9 mouse cellular contexts compared by ENCODE assay signal in the genomic region with DNA sequence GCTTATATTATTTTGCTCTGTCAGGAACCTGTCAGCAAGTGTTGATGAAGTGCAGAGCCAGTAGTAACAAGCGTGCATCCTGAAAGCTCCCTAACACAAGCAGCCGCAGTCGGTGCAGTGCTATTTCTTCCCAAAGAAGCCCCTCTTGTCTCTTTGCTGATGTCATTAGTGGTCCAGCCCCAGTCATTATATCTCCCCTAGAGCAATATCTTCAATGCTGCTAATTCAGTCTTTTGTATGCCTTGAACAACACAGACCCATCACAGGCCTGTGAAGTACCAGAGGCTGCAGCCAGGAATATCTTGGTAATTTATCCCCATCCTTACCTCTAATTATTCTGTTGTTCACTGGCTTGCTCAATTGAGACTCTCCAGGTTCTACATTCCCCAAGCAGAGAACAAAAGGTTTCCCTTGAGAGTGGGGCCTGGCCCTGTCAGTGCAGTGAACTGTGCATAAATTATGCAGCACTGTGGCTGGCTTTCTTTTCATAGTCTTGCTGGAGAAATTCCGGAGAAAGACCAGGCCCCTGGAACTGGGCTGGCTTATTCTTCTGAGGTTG.
DNase-seq lines count a peak whose midpoint lies in the region; ATAC-seq and TF ChIP-seq lines count a peak whose summit lies in the region.
"Had no signal": no experiment of that assay in that cellular context is flagged by ENCODE, and none has a peak within 500 bp of the region (broad histone marks: within the 10 kb centered on the region; RNA-seq: fewer than 3 reads in every experiment).

No protein-coding gene starts in this region.

- H3K4me2 ChIP-seq in heart, embryonic 15.5 days, result no peak overlapping the region
- no peak overlapping the region for H3K4me2 ChIP-seq in forebrain, embryonic 14.5 days (ENCODE audit: low read length)
- no peak overlapping the region for H3K4me2 ChIP-seq in stomach, embryonic 14.5 days (replicated peaks; ENCODE audit: low read depth, low read length)

- H3K27ac ChIP-seq in heart, embryonic 15.5 days, result peak overlapping the region; percentile 37; the same call in 1 of the 2 replicates
- H3K27ac ChIP-seq in forebrain, embryonic 14.5 days (ENCODE audit: low read depth, low read length), result peak overlapping the region; percentile 40
- peak overlapping the region; percentile 72; the same call in 1 of the 2 replicates for H3K27ac ChIP-seq in stomach, embryonic 14.5 days (ENCODE audit: low read length)
- H3K27ac ChIP-seq in left cerebral cortex, adult 2 months, result no peak overlapping the region

- 20% methylated on average over 4 of the region's 4 CpGs for WGBS in heart, embryonic 15.5 days
- 6% methylated on average over 4 of the region's 4 CpGs for WGBS in forebrain, embryonic 14.5 days
- 32% methylated on average over 4 of the region's 4 CpGs for WGBS in stomach, embryonic 14.5 days

- intact Hi-C loops in heart, postnatal 36 days (cut with DNase I), result no loop called here
- intact Hi-C loops in left cerebral cortex, adult 2 months (cut with DNase I), result no loop called here

- DNase-seq in heart, postnatal 36 days, result no peak
- DNase-seq in forebrain, embryonic 14.5 days (ENCODE audit: low spot score), result peak; percentile 87
- DNase-seq in kidney, postnatal 10 days, result peak; percentile 38
- DNase-seq in left cerebral cortex, adult 2 months (ENCODE audit: extremely low spot score in 1 of 2, low spot score in 2 of 2), result no peak
- DNase-seq in thymus, postnatal 4 days, result no peak
- no peak for DNase-seq in gastrocnemius, postnatal 4 days (ENCODE audit: low spot score in 2 of 2)

- TF ChIP-seq CTCF in left cerebral cortex, adult 2 months (IDR thresholded peaks at IDR 0.05), result no peak

- H3K36me3 ChIP-seq in heart, embryonic 15.5 days, result no peaks in the 10 kb centered on the region
- H3K36me3 ChIP-seq in forebrain, embryonic 14.5 days (ENCODE audit: control insufficient read depth, insufficient read depth, low read length), result no peaks in the 10 kb centered on the region
- H3K36me3 ChIP-seq in stomach, embryonic 14.5 days (ENCODE audit: control insufficient read depth, insufficient read depth, low read length), result no peaks in the 10 kb centered on the region
- H3K36me3 ChIP-seq: G1E had no signal

- no peaks in the 10 kb centered on the region for H3K9me3 ChIP-seq in heart, embryonic 15.5 days (replicated peaks)
- no peaks in the 10 kb centered on the region for H3K9me3 ChIP-seq in forebrain, embryonic 14.5 days (replicated peaks; ENCODE audit: control insufficient read depth, low read length)
- no peaks in the 10 kb centered on the region for H3K9me3 ChIP-seq in stomach, embryonic 14.5 days (ENCODE audit: control insufficient read depth, low read depth, low read length)
- H3K9me3 ChIP-seq: G1E had no signal

- H3K4me1 ChIP-seq in heart, embryonic 15.5 days (replicated peaks), result peaks cover 13% of the 10 kb centered on the region
- H3K4me1 ChIP-seq in forebrain, embryonic 14.5 days (ENCODE audit: control insufficient read depth, insufficient read depth, low read length), result peaks cover 8% of the 10 kb centered on the region; the same call in 1 of the 2 replicates
- 0 out of 2 replicates have a peak, but pooled peaks cover 4% of the 10 kb centered on the region for H3K4me1 ChIP-seq in stomach, embryonic 14.5 days (ENCODE audit: control insufficient read depth, insufficient read depth, low read length)

- no peak overlapping the region for H3K9ac ChIP-seq in heart, embryonic 15.5 days
- no peak overlapping the region for H3K9ac ChIP-seq in forebrain, embryonic 14.5 days (ENCODE audit: low read length)
- H3K9ac ChIP-seq in stomach, embryonic 14.5 days (replicated peaks; ENCODE audit: low read depth, low read length), result no peak overlapping the region

- no peaks in the 10 kb centered on the region for H3K27me3 ChIP-seq in heart, embryonic 15.5 days
- no peaks in the 10 kb centered on the region for H3K27me3 ChIP-seq in forebrain, embryonic 14.5 days (replicated peaks; ENCODE audit: control insufficient read depth, insufficient read depth, low read length)
- H3K27me3 ChIP-seq in stomach, embryonic 14.5 days (ENCODE audit: control insufficient read depth, insufficient read depth, low read length), result no peaks in the 10 kb centered on the region

- H3K4me3 ChIP-seq in heart, embryonic 15.5 days, result no peak overlapping the region
- H3K4me3 ChIP-seq in forebrain, embryonic 14.5 days (ENCODE audit: low read depth, low read length), result no peak overlapping the region
- H3K4me3 ChIP-seq in stomach, embryonic 14.5 days (ENCODE audit: low read depth, low read length), result no peak overlapping the region
- H3K4me3 ChIP-seq in left cerebral cortex, adult 2 months, result no peak overlapping the region

- no peak for ATAC-seq in heart, embryonic 15.5 days (replicated peaks; ENCODE audit: insufficient number of reproducible peaks, insufficient read depth, low FRiP score, low read depth)
- peak; percentile 93 for ATAC-seq in forebrain, embryonic 14.5 days
- ATAC-seq in stomach, embryonic 14.5 days (ENCODE audit: insufficient number of reproducible peaks, insufficient read depth, low FRiP score, low read depth), result peak; percentile 81

Comparison
In these comparisons a context has a peak if more than half of its experiments do, and no peak if none do; other contexts are left out.
1. DNase-seq: peak in forebrain, embryonic 14.5 days (single experiment) and kidney, postnatal 10 days (single experiment); none in heart, postnatal 36 days (0 of 2), left cerebral cortex, adult 2 months (0 of 2), thymus, postnatal 4 days (single experiment) and gastrocnemius, postnatal 4 days (0 of 2).